Mouse (Mus musculus): Measurements from ENCODE around the gene Myl7. TPM values are rescaled to one million over a fixed set of nuclear protein-coding genes. Genes with fewer than 3 reads are reported as not detected.
"Not testable (repeated sequence)": the region's sequence is repeated elsewhere in the genome, so short reads cannot be mapped to it uniquely, and the experiment has no call there.

The Myl7 gene
- total RNA-seq, 2 experiments from 2014 or later = 602 to 633 TPM

DNA sequence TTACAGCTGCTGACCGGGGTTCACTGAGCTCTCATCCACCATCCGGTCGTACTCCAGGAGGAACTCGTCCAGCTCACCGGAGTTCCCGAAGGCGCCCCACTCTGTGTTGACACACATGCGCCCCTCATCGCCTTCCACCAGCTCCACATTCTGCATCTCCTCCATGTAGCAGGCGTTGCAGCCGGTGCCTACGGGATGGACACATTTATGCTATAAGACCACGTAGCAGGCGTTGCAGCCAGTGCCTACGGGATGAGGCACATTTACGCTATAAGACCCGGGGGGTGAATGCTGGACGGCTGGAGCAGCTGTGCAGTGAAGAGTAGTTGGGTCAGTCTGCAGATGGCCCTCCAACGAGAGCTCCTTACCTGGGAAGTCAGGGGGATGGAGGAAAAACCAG, 5.8 kb upstream of the Myl7 start:
- DNase-seq = no peak

DNA sequence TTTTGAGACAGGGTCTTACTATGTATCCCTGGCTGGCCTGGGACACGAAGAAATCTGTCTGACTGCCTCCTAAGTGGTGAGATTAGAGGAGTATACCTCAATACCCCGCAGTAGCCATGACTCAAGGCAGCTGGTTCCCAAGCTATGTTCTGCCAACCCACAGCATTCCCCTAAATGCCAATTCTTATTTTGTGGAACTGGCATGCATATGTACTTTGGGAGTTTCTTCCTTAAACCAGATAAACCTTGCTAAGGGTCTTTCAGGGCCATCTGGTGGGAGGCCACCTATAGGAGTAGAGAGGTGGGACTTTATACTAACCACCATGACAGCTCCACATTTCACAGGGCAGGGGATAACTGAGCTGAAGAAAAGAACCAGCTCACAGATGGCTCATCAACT, 5.3 kb upstream of the Myl7 start:
- DNase-seq = no peak

DNA sequence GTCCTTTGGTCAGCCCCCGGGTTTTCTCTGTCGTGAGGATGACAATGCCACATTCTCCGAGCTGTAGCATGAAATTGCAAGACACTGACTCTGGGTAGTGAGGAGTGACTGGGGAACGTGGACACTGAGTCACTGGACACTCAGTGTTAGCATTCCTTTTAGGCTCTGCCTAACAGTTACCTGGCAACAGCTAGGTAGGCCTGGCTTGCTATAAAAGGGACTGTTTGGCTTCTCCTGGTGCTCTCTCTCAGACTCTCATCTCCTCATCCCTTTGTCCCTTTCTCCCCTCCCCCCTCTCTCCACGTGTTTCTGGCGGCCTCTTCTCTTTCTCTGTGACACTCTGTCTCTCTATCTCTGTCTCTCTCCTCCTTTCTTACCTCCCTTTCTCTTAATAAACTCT, 3.8 kb upstream of the Myl7 start:
- DNase-seq = no peak

DNA sequence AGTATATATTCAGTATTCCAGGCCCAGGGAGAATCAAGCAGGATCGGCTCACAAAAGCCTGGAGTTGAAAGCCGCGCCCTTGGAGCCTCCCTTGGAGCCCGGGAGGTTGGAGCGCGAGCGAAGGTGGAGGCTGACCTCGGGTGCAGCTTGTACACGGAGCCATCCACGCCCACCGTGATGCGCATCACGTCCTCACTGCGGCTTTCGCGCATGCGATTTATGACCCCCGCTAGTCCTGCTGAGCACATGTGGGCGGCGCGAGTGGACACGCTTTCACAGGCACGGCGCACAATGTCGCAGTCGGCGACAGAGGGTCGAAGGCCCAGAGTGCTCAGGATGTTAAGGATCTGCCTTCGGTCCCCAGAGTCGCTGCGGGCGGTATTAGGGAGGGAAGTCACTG, 3.4 kb upstream of the Myl7 start:
- peak in 1 of 2 experiments; percentile 33 for DNase-seq

DNA sequence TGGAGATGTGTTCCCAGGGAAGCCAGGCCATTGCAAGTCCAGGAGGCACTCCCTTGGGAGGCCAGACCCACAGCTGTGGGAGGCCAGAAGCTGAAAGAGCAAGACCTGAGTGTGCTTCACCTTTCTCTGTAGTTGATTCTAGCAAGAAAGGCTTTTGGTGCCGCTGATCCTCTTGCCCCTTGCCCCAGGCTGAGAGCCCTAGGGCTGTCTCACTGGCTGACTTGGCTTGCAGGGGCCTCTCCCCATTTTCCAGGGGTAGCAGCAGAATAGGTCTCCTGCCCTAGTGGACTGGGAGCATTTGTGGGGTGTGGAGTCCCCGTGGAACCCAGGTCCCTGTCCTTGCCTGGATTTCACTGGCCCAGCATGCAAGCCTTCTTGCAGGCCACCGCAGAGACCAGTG, 2.7 kb upstream of the Myl7 start:
- no peak for DNase-seq

DNA sequence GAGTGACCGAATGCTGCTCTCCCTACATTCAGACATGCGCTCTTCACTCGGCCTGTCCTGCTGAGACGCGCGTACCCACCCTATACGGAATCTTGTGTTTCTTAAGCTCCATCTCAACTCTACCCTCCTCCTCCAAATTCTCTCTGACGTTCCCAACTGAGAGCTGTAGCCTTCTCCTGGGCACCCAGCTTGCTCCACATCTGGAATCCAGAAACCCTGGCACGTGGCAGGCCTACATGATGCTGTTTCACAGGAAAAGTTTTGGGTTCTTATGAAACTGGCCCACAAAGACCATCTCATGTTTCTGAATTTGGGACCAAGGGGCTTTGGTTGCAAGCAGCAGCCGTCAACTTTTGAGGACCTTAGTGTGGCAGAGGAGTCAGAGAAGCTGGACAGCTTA, 704 bp upstream of the Myl7 start:
- DNase-seq = no peak

DNA sequence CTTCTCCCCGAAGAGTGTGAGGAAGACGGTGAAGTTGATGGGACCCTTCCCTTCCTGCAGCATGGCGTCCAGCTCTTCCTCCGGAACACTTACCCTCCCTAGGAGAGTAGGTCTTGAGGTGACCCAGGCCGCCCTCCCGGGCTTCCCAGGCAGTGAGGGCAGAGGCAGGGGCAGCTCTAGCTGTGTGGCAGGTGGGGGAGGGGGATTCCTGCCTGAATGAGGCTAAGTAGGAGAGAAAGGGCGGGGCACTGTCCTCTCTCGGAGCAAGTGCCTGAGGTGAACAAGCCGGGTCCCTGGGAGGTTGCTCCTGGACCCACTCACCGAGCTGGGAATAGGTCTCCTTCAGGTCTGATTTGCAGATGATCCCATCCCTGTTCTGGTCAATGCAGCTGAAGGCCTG, 743 bp downstream of the Myl7 start:
- no peak for DNase-seq

DNA sequence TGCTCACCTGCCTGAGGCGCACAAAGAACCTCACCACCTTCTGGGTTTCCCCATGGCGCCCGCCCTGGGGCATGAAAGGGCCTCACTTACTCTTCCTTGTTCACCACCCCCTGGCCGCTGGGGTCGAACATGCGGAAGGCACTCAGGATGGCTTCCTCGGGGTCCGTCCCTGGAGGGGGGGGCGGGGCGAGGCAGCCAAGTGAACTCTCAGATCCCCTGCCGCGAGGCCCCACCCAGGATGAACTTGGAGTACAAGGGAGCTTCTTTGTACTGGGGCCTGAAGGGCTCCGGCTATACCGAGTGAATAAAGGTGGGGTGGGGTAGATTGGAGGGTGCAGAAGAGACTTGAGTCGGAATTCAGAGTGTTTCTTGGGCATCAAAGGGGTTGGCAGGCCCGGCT, 1.4 kb downstream of the Myl7 start:
- DNase-seq = no peak

DNA sequence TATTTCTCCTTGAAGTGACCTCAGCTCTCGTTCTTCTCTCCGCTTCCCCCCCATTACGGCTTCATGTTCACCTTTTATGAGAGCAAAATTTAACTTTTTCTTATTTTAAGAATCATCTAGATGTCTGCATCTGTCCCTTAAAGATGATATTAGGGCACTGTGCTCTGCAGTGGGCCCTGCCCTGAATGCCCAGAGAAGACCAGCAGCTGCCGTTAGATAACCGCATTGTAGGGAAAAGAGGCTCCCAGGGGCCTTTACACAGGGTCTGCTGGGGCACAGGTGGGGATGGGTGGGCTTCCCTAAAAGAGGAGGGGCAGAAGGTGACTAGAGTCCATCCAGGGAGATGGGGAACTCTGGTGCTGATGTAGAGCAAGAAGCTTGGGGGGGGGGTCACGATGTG, 4.8 kb downstream of the Myl7 start:
- DNase-seq = no peak

DNA sequence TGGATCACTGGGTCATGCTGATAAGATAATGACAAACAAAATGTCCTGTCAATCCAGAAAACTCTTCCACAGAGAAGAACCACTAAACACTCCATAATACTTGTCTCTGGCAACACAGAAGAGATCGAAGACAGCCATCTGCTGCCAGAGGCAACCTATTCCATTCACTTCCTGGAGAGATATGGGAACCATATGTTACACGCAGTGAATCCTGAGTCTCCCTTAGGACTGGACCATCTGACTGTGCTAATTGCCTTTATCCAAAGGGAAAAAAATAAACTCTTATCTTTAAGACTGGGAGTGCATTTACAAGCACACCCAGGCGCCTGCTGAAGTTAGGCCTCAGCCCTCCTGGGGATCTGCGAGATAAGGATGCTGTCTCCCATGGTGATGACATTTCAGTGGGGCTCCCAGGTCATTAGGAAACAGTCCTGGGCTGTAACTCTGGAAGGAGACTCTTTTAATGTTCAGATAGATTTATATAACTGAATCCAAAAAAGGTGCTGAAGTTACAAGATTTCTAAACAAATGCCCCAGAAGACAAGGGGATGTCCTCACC, 5.7 kb downstream of the Myl7 start:
- DNase-seq = no peak

DNA sequence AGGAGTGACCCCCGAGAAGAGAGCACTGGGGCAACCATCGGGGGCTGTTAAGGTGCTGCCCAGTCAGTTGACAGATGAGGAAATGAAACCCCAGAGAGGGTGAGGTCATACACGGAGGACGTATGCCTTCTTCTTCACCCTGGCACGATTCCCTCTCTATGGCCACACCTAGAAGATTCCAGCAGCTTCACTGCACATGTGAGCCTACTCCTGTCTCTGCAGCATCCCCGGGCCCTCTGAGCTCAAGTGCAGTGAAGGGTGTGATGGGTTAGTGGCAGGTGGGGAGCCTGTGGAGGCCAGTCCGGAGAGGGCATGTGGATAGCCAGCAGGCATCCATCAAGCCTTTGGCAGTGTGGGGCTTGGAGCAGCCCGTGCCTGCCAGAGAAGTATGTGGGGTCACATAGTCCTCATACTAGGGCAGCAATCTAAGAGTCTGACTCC, 6.4 kb downstream of the Myl7 start:
- peak in 1 of 2 experiments; percentile 47 for DNase-seq

DNA sequence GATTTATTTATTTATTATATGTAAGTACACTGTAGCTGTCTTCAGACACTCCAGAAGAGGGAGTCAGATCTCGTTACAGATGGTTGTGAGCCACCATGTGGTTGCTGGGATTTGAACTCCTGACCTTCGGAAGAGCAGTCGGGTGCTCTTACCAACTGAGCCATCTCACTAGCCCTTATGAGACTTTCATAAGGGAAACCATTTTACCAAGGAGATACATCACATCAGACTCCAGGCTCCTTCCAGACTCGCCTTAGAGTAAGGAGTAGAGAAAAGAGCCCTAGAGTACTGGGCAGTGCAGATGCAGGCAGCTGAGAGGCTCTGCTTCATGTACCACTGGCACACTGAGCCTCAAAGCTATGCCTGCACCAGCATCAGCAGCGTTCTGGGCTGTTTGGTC, 10.0 kb downstream of the Myl7 start:
- not testable (repeated sequence) for DNase-seq

DNA sequence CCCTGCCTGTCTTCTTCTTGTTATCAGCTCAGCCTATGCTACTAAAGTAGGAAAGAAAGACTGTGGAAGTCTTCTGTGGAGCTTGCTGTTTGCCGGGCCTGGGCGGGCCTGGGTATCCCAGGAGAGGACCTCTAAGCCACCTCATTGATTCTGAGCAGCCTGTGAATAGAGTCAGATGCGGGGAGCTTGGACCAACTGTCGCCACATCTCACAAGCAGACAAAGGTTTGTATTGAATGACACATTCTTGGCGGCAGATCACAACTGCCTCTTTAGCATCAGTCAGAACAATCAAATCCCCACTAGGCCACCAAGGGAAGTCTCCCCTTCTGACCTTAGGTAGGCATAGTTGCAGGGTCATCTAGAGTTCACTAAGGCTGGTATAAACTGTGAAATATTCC, 11.3 kb downstream of the Myl7 start:
- DNase-seq = no peak

DNA sequence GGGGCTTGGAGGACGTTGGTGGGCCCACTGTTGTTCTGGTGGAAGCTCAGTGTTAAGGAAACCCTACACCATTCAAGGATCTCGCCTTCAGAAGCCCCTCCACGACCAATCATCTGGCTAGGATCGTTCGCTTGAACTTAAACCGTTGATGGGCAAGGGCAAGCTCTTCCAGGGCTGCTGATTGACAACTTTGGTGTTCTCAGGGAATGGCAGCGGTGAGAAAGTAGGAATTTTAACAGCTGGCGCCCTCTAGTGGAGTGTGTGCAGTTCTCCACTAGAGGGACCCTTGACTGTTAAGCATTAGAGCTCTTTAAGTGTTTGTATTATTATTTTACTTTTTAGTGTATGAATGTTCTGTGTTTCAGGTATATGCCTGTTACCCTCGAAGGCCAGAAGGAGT, 12.4 kb downstream of the Myl7 start:
- DNase-seq = peak; percentile 69 to 85

DNA sequence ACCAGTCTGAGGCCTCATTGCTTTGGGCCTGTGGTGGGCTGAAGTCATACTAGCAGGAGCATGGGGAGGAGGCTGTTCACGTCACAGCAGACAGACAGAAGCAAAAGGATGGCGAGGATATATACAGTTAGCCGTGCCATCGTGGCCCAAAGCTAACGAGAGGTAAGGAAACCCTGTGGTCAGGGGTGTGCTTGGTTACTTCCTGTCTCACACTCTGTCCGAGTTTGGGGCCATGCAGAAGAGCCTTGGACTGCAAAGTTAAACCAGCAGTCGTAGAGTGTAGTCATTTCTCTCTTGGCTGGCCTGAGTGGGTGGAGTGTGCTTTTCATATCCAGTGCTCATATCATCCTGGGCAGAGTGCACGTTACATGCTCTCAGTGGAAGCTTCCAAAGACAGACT, 16.1 kb downstream of the Myl7 start:
- DNase-seq = no peak

DNA sequence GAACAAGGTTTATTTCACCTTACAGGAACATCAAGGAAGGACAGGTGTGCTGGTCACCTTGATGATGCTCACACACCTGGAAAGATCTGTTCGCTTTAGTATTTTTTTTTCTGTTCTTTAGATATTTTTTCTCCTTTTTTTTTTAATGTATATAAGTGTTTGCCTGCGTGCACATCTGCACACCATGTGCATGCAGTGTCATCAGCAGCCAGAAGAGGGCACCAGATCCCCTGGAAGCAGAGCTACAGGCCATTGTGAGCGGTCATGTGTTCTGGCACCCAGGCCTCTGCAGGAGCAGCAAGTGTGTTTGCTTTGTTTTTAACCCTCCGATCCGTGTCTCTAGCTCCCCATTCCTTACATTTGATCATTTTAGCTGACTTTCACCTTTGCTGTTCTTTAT, 18.7 kb downstream of the Myl7 start:
- peak in 1 of 2 experiments; percentile 64 for DNase-seq

DNA sequence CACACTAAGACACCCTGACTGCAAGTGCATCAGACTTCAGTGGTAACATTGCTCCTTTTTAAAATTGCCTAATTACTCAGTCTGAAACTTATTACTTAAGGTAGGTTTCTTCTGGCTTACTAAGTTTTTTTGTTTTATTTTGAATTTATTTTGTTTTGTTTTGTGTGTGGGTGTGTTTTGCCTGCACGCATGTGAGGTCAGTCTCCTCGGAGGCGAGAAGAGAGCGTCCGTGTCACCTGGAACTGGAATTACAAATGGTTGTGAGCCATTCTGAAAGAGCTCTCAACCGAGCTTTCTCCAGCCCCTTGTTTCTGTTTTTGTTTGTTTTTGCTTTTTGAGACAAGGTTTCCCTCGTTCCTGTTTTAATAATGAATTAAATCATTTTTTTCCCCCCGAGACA, 19.9 kb downstream of the Myl7 start:
- DNase-seq = no peak

DNA sequence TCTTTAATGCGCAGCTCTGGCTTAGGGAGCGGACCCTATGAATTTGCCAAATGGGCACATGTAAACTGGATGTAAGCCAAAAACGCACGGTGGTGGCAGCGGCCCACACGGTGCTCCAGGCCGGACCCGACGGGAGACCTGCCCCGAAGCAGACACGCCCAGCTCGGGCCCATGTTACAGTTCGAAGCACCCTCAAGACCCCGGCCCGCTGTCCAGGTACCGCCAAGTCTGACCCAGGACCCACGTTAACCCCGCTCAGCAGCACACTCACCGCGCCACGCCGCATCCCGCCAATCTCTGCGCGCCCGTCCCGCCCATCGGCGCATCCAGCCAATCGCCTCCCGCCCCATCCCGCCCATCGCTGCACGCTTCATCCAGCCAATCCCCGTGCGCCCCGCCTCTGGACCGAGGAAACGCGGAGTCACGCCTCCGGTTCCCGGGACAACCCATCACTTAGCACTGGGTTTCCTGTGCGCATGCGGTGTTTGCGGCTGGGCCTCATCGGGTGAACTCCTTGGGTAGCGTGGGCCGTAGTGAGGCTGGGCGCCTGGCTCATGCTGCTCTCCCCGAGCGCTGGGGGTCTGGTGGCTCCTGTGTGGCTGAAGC, 20.6 kb downstream of the Myl7 start, which contains the start of gene Pold2:
Pold2 (minus strand) TSS at position 372 of the 606 bp plus-strand sequence.
- peak; percentile 98 to 99 for DNase-seq

DNA sequence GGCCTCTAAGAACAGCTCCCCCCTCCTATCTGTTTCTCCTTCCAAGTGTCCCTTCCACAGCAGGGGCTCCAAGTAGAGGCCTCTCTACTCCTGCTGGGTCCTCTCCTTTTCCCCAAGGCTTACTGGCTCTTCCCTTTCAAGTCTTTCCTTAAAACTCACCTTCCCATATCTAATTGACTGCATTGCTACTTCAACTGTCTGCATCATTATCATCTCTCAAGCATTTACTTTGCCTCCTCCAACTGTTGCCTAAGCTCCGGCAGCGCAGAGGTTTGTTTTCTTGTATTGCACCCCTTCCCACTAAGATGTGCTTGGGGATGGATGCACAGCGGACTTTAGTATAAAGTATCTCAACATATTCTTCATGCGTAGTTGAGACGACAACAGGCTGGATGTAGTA, 21.2 kb downstream of the Myl7 start:
- no peak for DNase-seq

DNA sequence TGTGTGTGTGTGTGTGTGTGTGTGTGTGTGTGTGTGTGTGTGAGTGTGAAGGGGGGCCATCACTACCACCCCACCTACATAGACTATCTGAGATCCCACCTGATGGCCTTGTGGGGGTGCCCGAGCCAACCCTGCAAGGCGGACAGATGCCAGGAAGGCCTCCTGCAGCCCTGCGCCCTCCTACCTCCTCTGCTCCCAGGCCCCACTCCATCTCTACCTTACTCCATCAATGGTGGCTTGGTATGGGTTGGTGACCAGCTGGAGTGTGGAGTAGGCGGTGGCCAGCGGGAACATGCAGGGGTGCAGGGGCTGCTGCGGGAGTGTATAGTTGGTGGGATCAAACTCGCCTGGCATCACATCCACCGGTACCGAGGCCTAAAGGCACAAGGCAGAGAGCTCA, 25.4 kb downstream of the Myl7 start:
- no peak for DNase-seq

DNA sequence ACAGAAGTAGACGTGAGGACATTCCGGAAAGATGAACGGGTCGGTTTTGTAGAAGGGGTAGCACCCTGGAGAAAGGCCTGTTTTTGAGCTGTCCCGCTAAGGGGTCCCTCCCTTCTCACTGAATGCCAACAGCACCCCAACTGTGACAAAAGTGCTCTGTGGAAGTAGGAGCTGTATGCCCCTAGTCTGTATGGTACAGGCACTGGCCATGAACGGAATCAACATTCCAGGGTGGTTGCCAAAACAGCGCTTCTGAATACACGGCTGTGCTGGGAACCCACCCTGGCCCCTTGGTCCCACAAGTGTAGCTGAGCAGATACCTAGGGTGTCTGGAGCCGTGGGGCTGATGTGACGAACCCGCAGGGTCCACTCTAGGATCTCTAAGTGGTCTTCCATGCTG, 25.9 kb downstream of the Myl7 start:
- DNase-seq = no peak

DNA sequence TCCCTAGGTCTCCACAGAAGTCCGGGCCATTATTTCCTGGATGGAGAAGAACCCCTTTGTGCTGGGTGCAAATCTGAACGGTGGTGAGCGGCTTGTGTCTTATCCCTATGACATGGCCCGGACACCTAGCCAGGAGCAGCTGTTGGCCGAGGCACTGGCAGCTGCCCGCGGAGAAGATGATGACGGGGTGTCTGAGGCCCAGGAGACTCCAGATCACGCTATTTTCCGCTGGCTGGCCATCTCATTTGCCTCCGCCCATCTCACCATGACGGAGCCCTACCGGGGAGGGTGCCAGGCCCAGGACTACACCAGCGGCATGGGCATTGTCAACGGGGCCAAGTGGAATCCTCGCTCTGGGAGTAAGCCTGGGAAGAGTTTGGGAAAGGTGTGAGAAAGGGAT, 28.5 kb downstream of the Myl7 start:
- no peak for DNase-seq

DNA sequence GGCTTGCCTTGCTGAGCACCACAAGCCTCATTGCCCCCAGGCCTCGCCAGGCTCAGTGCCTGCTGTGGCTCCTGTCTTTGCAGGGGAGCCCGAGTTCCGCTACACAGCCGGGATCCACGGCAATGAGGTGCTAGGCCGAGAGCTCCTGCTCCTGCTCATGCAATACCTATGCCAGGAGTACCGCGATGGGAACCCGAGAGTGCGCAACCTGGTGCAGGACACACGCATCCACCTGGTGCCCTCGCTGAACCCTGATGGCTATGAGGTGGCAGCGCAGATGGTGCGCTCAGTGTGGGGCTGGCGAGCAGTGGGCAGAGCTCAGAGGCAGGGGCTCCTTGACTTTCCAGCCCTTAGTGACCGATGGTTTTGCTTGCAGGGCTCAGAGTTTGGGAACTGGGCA, 29.3 kb downstream of the Myl7 start:
- no peak for DNase-seq

DNA sequence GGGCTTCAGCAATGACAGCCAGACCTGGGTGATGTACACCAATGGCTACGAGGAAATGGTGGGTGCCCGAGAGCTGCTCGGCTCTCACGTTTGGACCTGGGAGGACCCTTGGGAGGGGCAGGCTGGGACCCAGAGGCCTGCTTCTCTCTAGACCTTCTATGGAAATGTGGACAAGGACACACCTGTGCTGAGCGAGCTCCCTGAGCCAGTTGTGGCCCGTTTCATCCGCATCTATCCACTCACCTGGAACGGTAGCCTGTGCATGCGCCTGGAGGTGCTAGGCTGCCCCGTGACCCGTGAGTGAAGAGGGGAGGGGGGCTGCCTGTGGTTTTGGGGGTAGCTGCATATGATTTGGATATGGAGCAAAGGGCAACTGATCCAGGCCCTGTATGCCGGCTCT, 30.3 kb downstream of the Myl7 start:
- DNase-seq = no peak

DNA sequence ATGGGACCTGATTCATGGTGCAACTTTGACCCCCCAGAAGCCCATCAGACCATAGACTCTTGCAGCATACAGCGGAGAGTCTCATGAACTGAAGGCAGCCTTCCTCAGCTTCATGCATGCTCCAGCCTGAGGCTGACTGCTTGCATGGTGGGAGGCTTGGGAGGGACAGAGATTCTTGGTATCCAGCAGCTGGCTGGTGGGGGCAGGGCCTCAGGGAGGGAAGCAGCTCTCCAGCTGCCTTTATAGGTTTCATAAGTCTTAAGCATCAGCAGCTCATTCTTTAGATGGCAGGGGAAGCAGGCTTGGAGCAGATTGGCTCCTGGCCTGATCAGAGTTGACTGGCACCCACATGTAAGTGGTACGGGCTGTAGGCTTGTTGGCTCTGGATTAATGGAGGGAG, 31.4 kb downstream of the Myl7 start:
- no peak for DNase-seq

Data from heart, adult 18-20 months (tissue).